17 mouse cellular contexts compared by ENCODE assay signal in genomic region chr7:120127686-120128059, GRCm38 (mm10). TPM values are rescaled to one million over a fixed set of nuclear protein-coding genes. Genes with fewer than 3 reads are reported as not detected.
DNase-seq lines count a peak whose midpoint lies in the region; ATAC-seq lines count a peak whose summit lies in the region.
"Had no signal": no experiment of that assay in that cellular context is flagged by ENCODE, and none has a peak within 500 bp of the region (broad histone marks: within the 10 kb centered on the region; RNA-seq: fewer than 3 reads in every experiment).

No protein-coding gene starts in this region.

- no peak overlapping the region for H3K4me3 ChIP-seq in hindbrain, embryonic 10.5 days
- H3K4me3 ChIP-seq in hindbrain, embryonic 12.5 days, result no peak overlapping the region
- H3K4me3 ChIP-seq in midbrain, embryonic 12.5 days, result no peak overlapping the region
- no peak overlapping the region for H3K4me3 ChIP-seq in midbrain, embryonic 14.5 days (replicated peaks; ENCODE audit: low read depth, low read length)
- H3K4me3 ChIP-seq in embryonic facial prominence, embryonic 13.5 days, result no peak overlapping the region

- H3K4me2 ChIP-seq in hindbrain, embryonic 12.5 days (replicated peaks), result no peak overlapping the region
- no peak overlapping the region for H3K4me2 ChIP-seq in midbrain, embryonic 12.5 days (replicated peaks)
- H3K4me2 ChIP-seq in midbrain, embryonic 14.5 days (ENCODE audit: low read length), result no peak overlapping the region
- no peak overlapping the region for H3K4me2 ChIP-seq in embryonic facial prominence, embryonic 13.5 days

- no peak for ATAC-seq in hindbrain, embryonic 12.5 days (ENCODE audit: low FRiP score)
- 0 out of 2 replicates have a peak, but pooled peaks have one; percentile 17 for ATAC-seq in midbrain, embryonic 12.5 days (ENCODE audit: low FRiP score, low read depth)
- ATAC-seq in midbrain, embryonic 14.5 days (ENCODE audit: low FRiP score, low TSS enrichment), result no peak
- peak; percentile 45; the same call in 1 of the 2 replicates for ATAC-seq in embryonic facial prominence, embryonic 13.5 days (ENCODE audit: insufficient number of reproducible peaks, insufficient read depth, low FRiP score, low TSS enrichment, low read depth)
- no peak for ATAC-seq in monocyte, adult 5-6 weeks (replicated peaks; ENCODE audit: insufficient number of reproducible peaks, low FRiP score, low TSS enrichment, poor library complexity, severe bottlenecking)
- ATAC-seq: hindbrain, postnatal 0 days; liver, postnatal 0 days had no signal

- H3K27me3 ChIP-seq in hindbrain, embryonic 10.5 days (ENCODE audit: insufficient read depth, poor library complexity, severe bottlenecking), result no peaks in the 10 kb centered on the region
- no peaks in the 10 kb centered on the region for H3K27me3 ChIP-seq in hindbrain, embryonic 12.5 days
- no peaks in the 10 kb centered on the region for H3K27me3 ChIP-seq in midbrain, embryonic 12.5 days
- H3K27me3 ChIP-seq in midbrain, embryonic 14.5 days (ENCODE audit: control insufficient read depth, insufficient read depth, low read length), result no peaks in the 10 kb centered on the region
- no peaks in the 10 kb centered on the region for H3K27me3 ChIP-seq in embryonic facial prominence, embryonic 13.5 days

- H3K27ac ChIP-seq in hindbrain, embryonic 10.5 days, result peak overlapping the region; percentile 60
- H3K27ac ChIP-seq in hindbrain, embryonic 12.5 days, result no peak overlapping the region; the same call in 1 of the 2 replicates
- H3K27ac ChIP-seq in midbrain, embryonic 12.5 days (replicated peaks), result no peak overlapping the region
- no peak overlapping the region for H3K27ac ChIP-seq in midbrain, embryonic 14.5 days (replicated peaks; ENCODE audit: low read depth, low read length)
- peak overlapping the region; percentile 60; the same call in 1 of the 2 replicates for H3K27ac ChIP-seq in embryonic facial prominence, embryonic 13.5 days
- H3K27ac ChIP-seq: hindbrain, postnatal 0 days; macrophage had no signal

- H3K9me3 ChIP-seq in hindbrain, embryonic 10.5 days, result no peaks in the 10 kb centered on the region
- H3K9me3 ChIP-seq in hindbrain, embryonic 12.5 days (replicated peaks), result no peaks in the 10 kb centered on the region
- H3K9me3 ChIP-seq in midbrain, embryonic 12.5 days, result no peaks in the 10 kb centered on the region
- no peaks in the 10 kb centered on the region for H3K9me3 ChIP-seq in midbrain, embryonic 14.5 days (ENCODE audit: control insufficient read depth, low read length)
- no peaks in the 10 kb centered on the region for H3K9me3 ChIP-seq in embryonic facial prominence, embryonic 13.5 days

- DNase-seq in hindbrain, embryonic 10.5 days (ENCODE audit: low spot score), result peak; percentile 50
- no peak for DNase-seq in midbrain, embryonic 14.5 days
- DNase-seq in adrenal gland, postnatal 25 days, result no peak
- no peak for DNase-seq in urinary bladder, adult 18-20 months (ENCODE audit: low spot score in 2 of 2)
- DNase-seq: B cell, adult 2 months; cerebellum, adult 8-10 months; gastrocnemius, postnatal 36 days; liver, postnatal 0 days had no signal

- no peaks in the 10 kb centered on the region for H3K36me3 ChIP-seq in hindbrain, embryonic 10.5 days
- H3K36me3 ChIP-seq in hindbrain, embryonic 12.5 days, result no peaks in the 10 kb centered on the region
- H3K36me3 ChIP-seq in midbrain, embryonic 12.5 days, result no peaks in the 10 kb centered on the region
- H3K36me3 ChIP-seq in midbrain, embryonic 14.5 days (ENCODE audit: control insufficient read depth, insufficient read depth, low read length), result no peaks in the 10 kb centered on the region
- H3K36me3 ChIP-seq in embryonic facial prominence, embryonic 13.5 days, result no peaks in the 10 kb centered on the region

- H3K4me1 ChIP-seq in hindbrain, embryonic 10.5 days (replicated peaks), result peaks cover 24% of the 10 kb centered on the region
- peaks cover 19% of the 10 kb centered on the region for H3K4me1 ChIP-seq in hindbrain, embryonic 12.5 days
- H3K4me1 ChIP-seq in midbrain, embryonic 12.5 days, result peaks cover 20% of the 10 kb centered on the region
- no peaks in the 10 kb centered on the region for H3K4me1 ChIP-seq in midbrain, embryonic 14.5 days (ENCODE audit: control insufficient read depth, insufficient read depth, low read length)
- peaks cover 29% of the 10 kb centered on the region for H3K4me1 ChIP-seq in embryonic facial prominence, embryonic 13.5 days

- H3K9ac ChIP-seq in hindbrain, embryonic 12.5 days, result no peak overlapping the region
- no peak overlapping the region for H3K9ac ChIP-seq in midbrain, embryonic 12.5 days (replicated peaks)
- H3K9ac ChIP-seq in midbrain, embryonic 14.5 days (replicated peaks; ENCODE audit: low read length), result no peak overlapping the region
- H3K9ac ChIP-seq in embryonic facial prominence, embryonic 13.5 days, result no peak overlapping the region
- H3K9ac ChIP-seq: liver, postnatal 0 days had no signal

- WGBS in hindbrain, embryonic 10.5 days, result 43% methylated on average over 4 of the region's 4 CpGs
- 56% methylated on average over 4 of the region's 4 CpGs for WGBS in hindbrain, embryonic 12.5 days
- WGBS in midbrain, embryonic 12.5 days, result 46% methylated on average over 4 of the region's 4 CpGs
- WGBS in midbrain, embryonic 14.5 days, result 53% methylated on average over 4 of the region's 4 CpGs
- WGBS in embryonic facial prominence, embryonic 13.5 days, result 11% methylated on average over 4 of the region's 4 CpGs

RNA-seq across cellular contexts. Expression of gene Zp2, which starts 17.4 kb away (rescaled TPM):
- polyA plus RNA-seq in hindbrain, embryonic 10.5 days (2016; fragmentation: Nextera tagmentation; extraction: Ambion mirVana), result 0.11 TPM in 1 of 2 replicates, not detected in the other
- polyA plus RNA-seq in hindbrain, embryonic 12.5 days (2016; fragmentation: Nextera tagmentation; extraction: Ambion mirVana), result not detected in 2 replicates
- not detected in 2 replicates for polyA plus RNA-seq in midbrain, embryonic 12.5 days (2016; fragmentation: Nextera tagmentation; extraction: Ambion mirVana)
- not detected in 2 replicates for polyA plus RNA-seq in midbrain, embryonic 14.5 days (2014; fragmentation: Nextera tagmentation; extraction: Ambion mirVana)
- not detected in 2 replicates for polyA plus RNA-seq in embryonic facial prominence, embryonic 13.5 days (2015; fragmentation: Nextera tagmentation; extraction: Ambion mirVana)
- total RNA-seq in adrenal gland, postnatal 25 days (2021), result 0.36 TPM in 1 of 2 replicates, not detected in the other
- total RNA-seq in monocyte, adult 5-6 weeks (2017), result not detected in 3 replicates
- total RNA-seq: hindbrain, postnatal 0 days had no signal
- polyA plus RNA-seq: heart, embryonic 14.5 days; hindbrain, postnatal 0 days; liver, postnatal 0 days; macrophage; spleen, adult 2 months; testis, adult 2 months had no signal

RNA-seq across cellular contexts. Expression of gene Tmem159, which starts 25.5 kb away (rescaled TPM):
- polyA plus RNA-seq in hindbrain, embryonic 10.5 days (2016; fragmentation: Nextera tagmentation; extraction: Ambion mirVana), result 25.1 and 27.3 TPM in 2 replicates
- 18.7 and 20.7 TPM in 2 replicates for polyA plus RNA-seq in hindbrain, embryonic 12.5 days (2016; fragmentation: Nextera tagmentation; extraction: Ambion mirVana)
- polyA plus RNA-seq in midbrain, embryonic 12.5 days (2016; fragmentation: Nextera tagmentation; extraction: Ambion mirVana), result 19.3 and 25.4 TPM in 2 replicates
- polyA plus RNA-seq in midbrain, embryonic 14.5 days (2014; fragmentation: Nextera tagmentation; extraction: Ambion mirVana), result 9.5 and 33.7 TPM in 2 replicates
- polyA plus RNA-seq in embryonic facial prominence, embryonic 13.5 days (2015; fragmentation: Nextera tagmentation; extraction: Ambion mirVana), result 26.6 and 29.0 TPM in 2 replicates
- total RNA-seq in adrenal gland, postnatal 25 days (2021), result 80.3 and 83.9 TPM in 2 replicates
- total RNA-seq in monocyte, adult 5-6 weeks (2017), result 5.2 to 20.5 TPM (median 11.3 TPM) in 3 replicates

RNA-seq across cellular contexts. Expression of gene Dnah3, which starts 32.6 kb away (rescaled TPM):
- polyA plus RNA-seq in hindbrain, embryonic 10.5 days (2016; fragmentation: Nextera tagmentation; extraction: Ambion mirVana), result 0.24 TPM in 1 of 2 replicates, not detected in the other
- polyA plus RNA-seq in hindbrain, embryonic 12.5 days (2016; fragmentation: Nextera tagmentation; extraction: Ambion mirVana), result 0.10 and 0.26 TPM in 2 replicates
- 0.08 TPM in 1 of 2 replicates, not detected in the other for polyA plus RNA-seq in midbrain, embryonic 12.5 days (2016; fragmentation: Nextera tagmentation; extraction: Ambion mirVana)
- 0.04 TPM in 1 of 2 replicates, not detected in the other for polyA plus RNA-seq in midbrain, embryonic 14.5 days (2014; fragmentation: Nextera tagmentation; extraction: Ambion mirVana)
- polyA plus RNA-seq in embryonic facial prominence, embryonic 13.5 days (2015; fragmentation: Nextera tagmentation; extraction: Ambion mirVana), result not detected in 2 replicates
- not detected in 2 replicates for total RNA-seq in adrenal gland, postnatal 25 days (2021)
- not detected in 3 replicates for total RNA-seq in monocyte, adult 5-6 weeks (2017)
- polyA plus RNA-seq: heart, embryonic 14.5 days; liver, postnatal 0 days; macrophage; spleen, adult 2 months had no signal

RNA-seq across cellular contexts. Expression of gene Anks4b, which starts 46.0 kb away (rescaled TPM):
- polyA plus RNA-seq in hindbrain, embryonic 10.5 days (2016; fragmentation: Nextera tagmentation; extraction: Ambion mirVana), result 0.05 and 0.12 TPM in 2 replicates
- polyA plus RNA-seq in hindbrain, embryonic 12.5 days (2016; fragmentation: Nextera tagmentation; extraction: Ambion mirVana), result not detected in 2 replicates
- not detected in 2 replicates for polyA plus RNA-seq in midbrain, embryonic 12.5 days (2016; fragmentation: Nextera tagmentation; extraction: Ambion mirVana)
- not detected in 2 replicates for polyA plus RNA-seq in midbrain, embryonic 14.5 days (2014; fragmentation: Nextera tagmentation; extraction: Ambion mirVana)
- 0.06 and 0.15 TPM in 2 replicates for polyA plus RNA-seq in embryonic facial prominence, embryonic 13.5 days (2015; fragmentation: Nextera tagmentation; extraction: Ambion mirVana)
- 0.24 and 0.48 TPM in 2 replicates for total RNA-seq in adrenal gland, postnatal 25 days (2021)
- total RNA-seq in monocyte, adult 5-6 weeks (2017), result not detected in 3 replicates
- total RNA-seq: hindbrain, postnatal 0 days had no signal
- polyA plus RNA-seq: heart, embryonic 14.5 days; hindbrain, postnatal 0 days; macrophage; spleen, adult 2 months had no signal

Comparison
In these comparisons a context has a peak if more than half of its experiments do, and no peak if none do; other contexts are left out.
1. H3K27ac ChIP-seq: peak in hindbrain, embryonic 10.5 days (single experiment) and embryonic facial prominence, embryonic 13.5 days (single experiment); none in hindbrain, embryonic 12.5 days (single experiment), midbrain, embryonic 12.5 days (single experiment) and midbrain, embryonic 14.5 days (single experiment).
2. ATAC-seq: peak in midbrain, embryonic 12.5 days (single experiment) and embryonic facial prominence, embryonic 13.5 days (single experiment); none in hindbrain, embryonic 12.5 days (single experiment), midbrain, embryonic 14.5 days (single experiment) and monocyte, adult 5-6 weeks (single experiment).